9 mouse cellular contexts compared by ENCODE assay signal in the genomic region with DNA sequence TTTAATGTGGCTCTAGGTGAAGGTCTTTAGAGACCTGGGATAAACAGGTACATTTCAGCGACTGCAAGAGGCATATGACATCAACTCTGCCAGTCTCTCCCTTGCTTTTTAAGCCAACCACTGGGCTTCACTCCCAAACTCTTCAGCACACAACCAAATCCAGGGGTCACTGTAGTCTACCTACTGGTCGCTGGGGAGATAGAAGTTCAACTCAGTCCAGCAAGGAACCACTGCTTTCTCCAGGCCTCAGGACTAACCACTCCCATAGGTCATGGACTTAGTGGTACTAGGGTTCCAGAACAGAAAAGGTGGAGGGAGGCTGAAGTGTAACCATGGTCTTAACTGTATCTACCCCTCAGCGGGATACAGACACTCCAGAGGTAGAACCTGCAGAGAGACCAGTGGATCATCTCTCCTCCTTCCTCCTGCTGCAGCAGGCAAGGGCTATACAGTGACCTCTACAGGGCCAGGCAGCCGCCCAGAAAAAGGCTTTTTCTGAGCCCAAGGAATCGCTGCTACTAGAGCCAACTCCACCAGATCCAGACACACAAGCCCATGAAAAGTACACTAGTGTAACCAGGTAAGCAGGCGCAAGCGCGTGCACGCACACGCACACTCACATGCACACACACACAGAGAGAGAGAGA. TPM values are rescaled to one million over a fixed set of nuclear protein-coding genes. Genes with fewer than 3 reads are reported as not detected.
DNase-seq lines count a peak whose midpoint lies in the region; ATAC-seq and TF ChIP-seq lines count a peak whose summit lies in the region.
"Had no signal": no experiment of that assay in that cellular context is flagged by ENCODE, and none has a peak within 500 bp of the region (broad histone marks: within the 10 kb centered on the region; RNA-seq: fewer than 3 reads in every experiment).

No protein-coding gene starts in this region.

- H3K27me3 ChIP-seq in kidney, postnatal 0 days (ENCODE audit: insufficient read depth, low read length), result no peaks in the 10 kb centered on the region
- H3K27me3 ChIP-seq in embryonic facial prominence, embryonic 14.5 days (replicated peaks; ENCODE audit: control insufficient read depth, insufficient read depth, low read length), result no peaks in the 10 kb centered on the region
- no peaks in the 10 kb centered on the region for H3K27me3 ChIP-seq in hindbrain, postnatal 0 days (ENCODE audit: insufficient read depth, low read length)
- no peaks in the 10 kb centered on the region for H3K27me3 ChIP-seq in midbrain, postnatal 0 days (ENCODE audit: insufficient read depth, low read length)

- 68% methylated on average over 10 of the region's 10 CpGs for WGBS in kidney, postnatal 0 days
- WGBS in embryonic facial prominence, embryonic 14.5 days, result 73% methylated on average over 10 of the region's 10 CpGs
- 73% methylated on average over 10 of the region's 10 CpGs for WGBS in hindbrain, postnatal 0 days
- 66% methylated on average over 10 of the region's 10 CpGs for WGBS in midbrain, postnatal 0 days

- no peak overlapping the region for H3K27ac ChIP-seq in kidney, postnatal 0 days
- no peak overlapping the region for H3K27ac ChIP-seq in embryonic facial prominence, embryonic 14.5 days (replicated peaks; ENCODE audit: low read depth, low read length)
- peak overlapping the region; percentile 83; the same call in 1 of the 2 replicates for H3K27ac ChIP-seq in hindbrain, postnatal 0 days
- H3K27ac ChIP-seq in midbrain, postnatal 0 days (ENCODE audit: low read depth, low read length), result peak overlapping the region; percentile 80; the same call in 1 of the 2 replicates

- H3K36me3 ChIP-seq in kidney, postnatal 0 days (ENCODE audit: insufficient read depth, low read length), result 0 out of 2 replicates have a peak, but pooled peaks cover 6% of the 10 kb centered on the region
- 0 out of 2 replicates have a peak, but pooled peaks cover 5% of the 10 kb centered on the region for H3K36me3 ChIP-seq in embryonic facial prominence, embryonic 14.5 days (ENCODE audit: control insufficient read depth, insufficient read depth, low read length)
- no peaks in the 10 kb centered on the region for H3K36me3 ChIP-seq in hindbrain, postnatal 0 days (ENCODE audit: insufficient read depth, low read length)
- H3K36me3 ChIP-seq in midbrain, postnatal 0 days (ENCODE audit: insufficient read depth, low read length), result 0 out of 2 replicates have a peak, but pooled peaks cover 4% of the 10 kb centered on the region

- peak overlapping the region; percentile 80 for H3K4me2 ChIP-seq in kidney, postnatal 0 days (ENCODE audit: low read length)
- peak overlapping the region; percentile 97 for H3K4me2 ChIP-seq in embryonic facial prominence, embryonic 14.5 days (ENCODE audit: low read depth, low read length)
- H3K4me2 ChIP-seq in hindbrain, postnatal 0 days (ENCODE audit: low read depth, low read length), result peak overlapping the region; percentile 86
- peak overlapping the region; percentile 94 for H3K4me2 ChIP-seq in midbrain, postnatal 0 days (ENCODE audit: low read depth, low read length, poor library complexity, severe bottlenecking)

- ATAC-seq in kidney, postnatal 0 days (replicated peaks; ENCODE audit: low FRiP score, low read depth), result no peak
- ATAC-seq in embryonic facial prominence, embryonic 14.5 days (ENCODE audit: low read depth), result no peak
- ATAC-seq in hindbrain, postnatal 0 days, result no peak
- ATAC-seq in midbrain, postnatal 0 days (ENCODE audit: low FRiP score), result no peak

- DNase-seq in kidney, postnatal 0 days (ENCODE audit: low spot score), result no peak
- no peak for DNase-seq in kidney, adult 9 months
- no peak for DNase-seq in embryonic facial prominence, embryonic 14.5 days (ENCODE audit: low spot score)
- peak; percentile 30 for DNase-seq in hindbrain, postnatal 0 days (ENCODE audit: low spot score)
- no peak for DNase-seq in midbrain, postnatal 0 days (ENCODE audit: low spot score)
- DNase-seq in left cerebral cortex, adult 11 months (ENCODE audit: low spot score), result no peak
- DNase-seq in adrenal gland, postnatal 14 days, result no peak
- DNase-seq in gastrocnemius, adult 8-10 months (ENCODE audit: low spot score in 2 of 2), result no peak

- H3K4me3 ChIP-seq in kidney, postnatal 0 days (replicated peaks; ENCODE audit: low read depth, low read length), result peak overlapping the region; percentile 65
- peak overlapping the region; percentile 87 for H3K4me3 ChIP-seq in embryonic facial prominence, embryonic 14.5 days (ENCODE audit: low read depth, low read length)
- peak overlapping the region; percentile 58 for H3K4me3 ChIP-seq in hindbrain, postnatal 0 days (ENCODE audit: low read length)
- peak overlapping the region; percentile 87 for H3K4me3 ChIP-seq in midbrain, postnatal 0 days (ENCODE audit: low read depth, low read length)

- peaks cover 33% of the 10 kb centered on the region for H3K4me1 ChIP-seq in kidney, postnatal 0 days (replicated peaks; ENCODE audit: insufficient read depth, low read length)
- peaks cover 27% of the 10 kb centered on the region for H3K4me1 ChIP-seq in embryonic facial prominence, embryonic 14.5 days (ENCODE audit: control insufficient read depth, insufficient read depth, low read length)
- H3K4me1 ChIP-seq in hindbrain, postnatal 0 days (ENCODE audit: insufficient read depth, low read length), result peaks cover 4% of the 10 kb centered on the region; the same call in 1 of the 2 replicates
- H3K4me1 ChIP-seq in midbrain, postnatal 0 days (ENCODE audit: insufficient read depth, low read length), result peaks cover 9% of the 10 kb centered on the region

- H3K9ac ChIP-seq in kidney, postnatal 0 days (ENCODE audit: low read depth, low read length), result peak overlapping the region; percentile 82; the same call in 1 of the 2 replicates
- H3K9ac ChIP-seq in embryonic facial prominence, embryonic 14.5 days (ENCODE audit: low read depth, low read length), result peak overlapping the region; percentile 87
- H3K9ac ChIP-seq in hindbrain, postnatal 0 days (replicated peaks; ENCODE audit: low read length), result peak overlapping the region; percentile 90; the same call in 1 of the 2 replicates
- H3K9ac ChIP-seq in midbrain, postnatal 0 days (replicated peaks; ENCODE audit: low read length, poor library complexity, severe bottlenecking), result 0 out of 2 replicates have a peak overlapping the region, but pooled peaks have one; percentile 89

- no peaks in the 10 kb centered on the region for H3K9me3 ChIP-seq in kidney, postnatal 0 days (replicated peaks; ENCODE audit: low read length)
- no peaks in the 10 kb centered on the region for H3K9me3 ChIP-seq in embryonic facial prominence, embryonic 14.5 days (ENCODE audit: control insufficient read depth, low read length)
- H3K9me3 ChIP-seq in hindbrain, postnatal 0 days (ENCODE audit: low read length), result no peaks in the 10 kb centered on the region
- H3K9me3 ChIP-seq in midbrain, postnatal 0 days (ENCODE audit: low read length), result no peaks in the 10 kb centered on the region
- H3K9me3 ChIP-seq: megakaryocyte, embryonic 14.5 days had no signal

- TF ChIP-seq CTCF in kidney, postnatal 0 days (IDR thresholded peaks at IDR 0.05; ENCODE audit: low read depth), result peak; percentile 16; the same call in 1 of the 2 replicates
- peak; percentile 27; the same call in 1 of the 2 replicates for TF ChIP-seq CTCF in hindbrain, postnatal 0 days (IDR thresholded peaks at IDR 0.05; ENCODE audit: low read depth)
- TF ChIP-seq CTCF in midbrain, postnatal 0 days (IDR thresholded peaks at IDR 0.05), result peak; percentile 35

RNA-seq across cellular contexts. Expression of gene Slc9a3r2, which starts 1.3 kb away (rescaled TPM):
- polyA plus RNA-seq in kidney, postnatal 0 days (2015; fragmentation: Nextera tagmentation; extraction: Ambion mirVana), result 141 and 145 TPM in 2 replicates
- polyA plus RNA-seq in embryonic facial prominence, embryonic 14.5 days (2014; fragmentation: Nextera tagmentation; extraction: Ambion mirVana), result 56.7 and 57.7 TPM in 2 replicates
- total RNA-seq in hindbrain, postnatal 0 days (2014; rRNA removed), result 72.8 and 91.1 TPM in 2 replicates
- 57.6 and 60.6 TPM in 2 replicates for polyA plus RNA-seq in hindbrain, postnatal 0 days (2015; fragmentation: Nextera tagmentation; extraction: Ambion mirVana)
- 61.7 and 62.8 TPM in 2 replicates for total RNA-seq in midbrain, postnatal 0 days (2014; rRNA removed)
- polyA plus RNA-seq in midbrain, postnatal 0 days (2015; fragmentation: Nextera tagmentation; extraction: Ambion mirVana), result 52.1 and 52.7 TPM in 2 replicates
- 90.2 and 99.1 TPM in 2 replicates for total RNA-seq in adrenal gland, postnatal 14 days (2021)
- 10 to 100 TPM; 17.8 to 38.4 (median 20.8) TPM for total RNA-seq in gastrocnemius, adult 8-10 months (2022)

RNA-seq across cellular contexts. Expression of gene Npw, which starts 9.4 kb away (rescaled TPM):
- polyA plus RNA-seq in kidney, postnatal 0 days (2015; fragmentation: Nextera tagmentation; extraction: Ambion mirVana), result 0.32 and 0.38 TPM in 2 replicates
- polyA plus RNA-seq in embryonic facial prominence, embryonic 14.5 days (2014; fragmentation: Nextera tagmentation; extraction: Ambion mirVana), result 0.82 and 1.4 TPM in 2 replicates
- 0.78 TPM in 1 of 2 replicates, not detected in the other for total RNA-seq in hindbrain, postnatal 0 days (2014; rRNA removed)
- polyA plus RNA-seq in hindbrain, postnatal 0 days (2015; fragmentation: Nextera tagmentation; extraction: Ambion mirVana), result 0.65 and 0.81 TPM in 2 replicates
- not detected in 2 replicates for total RNA-seq in midbrain, postnatal 0 days (2014; rRNA removed)
- polyA plus RNA-seq in midbrain, postnatal 0 days (2015; fragmentation: Nextera tagmentation; extraction: Ambion mirVana), result 0.59 and 0.86 TPM in 2 replicates
- not detected in 2 replicates for total RNA-seq in adrenal gland, postnatal 14 days (2021)
- not detected for total RNA-seq in gastrocnemius, adult 8-10 months (2022)

RNA-seq across cellular contexts. Expression of gene Nthl1, which starts 16.4 kb away (rescaled TPM):
- polyA plus RNA-seq in kidney, postnatal 0 days (2015; fragmentation: Nextera tagmentation; extraction: Ambion mirVana), result 13.4 and 14.9 TPM in 2 replicates
- 16.8 and 19.1 TPM in 2 replicates for polyA plus RNA-seq in embryonic facial prominence, embryonic 14.5 days (2014; fragmentation: Nextera tagmentation; extraction: Ambion mirVana)
- total RNA-seq in hindbrain, postnatal 0 days (2014; rRNA removed), result 4.2 and 5.6 TPM in 2 replicates
- polyA plus RNA-seq in hindbrain, postnatal 0 days (2015; fragmentation: Nextera tagmentation; extraction: Ambion mirVana), result 7.2 and 7.8 TPM in 2 replicates
- 4.5 and 6.2 TPM in 2 replicates for total RNA-seq in midbrain, postnatal 0 days (2014; rRNA removed)
- polyA plus RNA-seq in midbrain, postnatal 0 days (2015; fragmentation: Nextera tagmentation; extraction: Ambion mirVana), result 6.0 and 7.2 TPM in 2 replicates
- 7.2 and 7.7 TPM in 2 replicates for total RNA-seq in adrenal gland, postnatal 14 days (2021)
- 1 to 10 TPM; 1.8 to 3.4 (median 2.2) TPM for total RNA-seq in gastrocnemius, adult 8-10 months (2022)

RNA-seq across cellular contexts. Expression of gene Tsc2, which starts 16.4 kb away (rescaled TPM):
- 36.4 and 42.4 TPM in 2 replicates for polyA plus RNA-seq in kidney, postnatal 0 days (2015; fragmentation: Nextera tagmentation; extraction: Ambion mirVana)
- polyA plus RNA-seq in embryonic facial prominence, embryonic 14.5 days (2014; fragmentation: Nextera tagmentation; extraction: Ambion mirVana), result 60.8 and 71.2 TPM in 2 replicates
- total RNA-seq in hindbrain, postnatal 0 days (2014; rRNA removed), result 98.0 and 114 TPM in 2 replicates
- polyA plus RNA-seq in hindbrain, postnatal 0 days (2015; fragmentation: Nextera tagmentation; extraction: Ambion mirVana), result 45.7 and 51.2 TPM in 2 replicates
- 106 and 114 TPM in 2 replicates for total RNA-seq in midbrain, postnatal 0 days (2014; rRNA removed)
- 56.6 and 61.7 TPM in 2 replicates for polyA plus RNA-seq in midbrain, postnatal 0 days (2015; fragmentation: Nextera tagmentation; extraction: Ambion mirVana)
- total RNA-seq in adrenal gland, postnatal 14 days (2021), result 100 and 110 TPM in 2 replicates
- 10 to 100 TPM; 75.8 to 86.4 (median 82.7) TPM for total RNA-seq in gastrocnemius, adult 8-10 months (2022)

RNA-seq across cellular contexts. Expression of gene Zfp598, which starts 20.6 kb away (rescaled TPM):
- polyA plus RNA-seq in kidney, postnatal 0 days (2015; fragmentation: Nextera tagmentation; extraction: Ambion mirVana), result 17.5 and 18.1 TPM in 2 replicates
- 23.7 and 25.2 TPM in 2 replicates for polyA plus RNA-seq in embryonic facial prominence, embryonic 14.5 days (2014; fragmentation: Nextera tagmentation; extraction: Ambion mirVana)
- total RNA-seq in hindbrain, postnatal 0 days (2014; rRNA removed), result 40.9 and 47.0 TPM in 2 replicates
- 14.2 and 14.6 TPM in 2 replicates for polyA plus RNA-seq in hindbrain, postnatal 0 days (2015; fragmentation: Nextera tagmentation; extraction: Ambion mirVana)
- total RNA-seq in midbrain, postnatal 0 days (2014; rRNA removed), result 36.4 and 40.0 TPM in 2 replicates
- 15.7 and 16.4 TPM in 2 replicates for polyA plus RNA-seq in midbrain, postnatal 0 days (2015; fragmentation: Nextera tagmentation; extraction: Ambion mirVana)
- total RNA-seq in adrenal gland, postnatal 14 days (2021), result 44.5 and 47.4 TPM in 2 replicates
- 10 to 100 TPM; 22.4 to 27.6 (median 27.0) TPM for total RNA-seq in gastrocnemius, adult 8-10 months (2022)

Comparison
In these comparisons a context has a peak if more than half of its experiments do, and no peak if none do; other contexts are left out.
1. H3K27ac ChIP-seq: peak in hindbrain, postnatal 0 days (single experiment) and midbrain, postnatal 0 days (single experiment); none in kidney, postnatal 0 days (single experiment) and embryonic facial prominence, embryonic 14.5 days (single experiment).
2. Peak in every context shown above with its lines, with median percentiles within 50 percentile points of each other: H3K4me2 ChIP-seq, H3K4me3 ChIP-seq, H3K9ac ChIP-seq and CTCF ChIP-seq.